Mouse (Mus musculus): ENCODE measurements around the gene Ctdnep1.
A peak's percentile ranks its signal among the peaks of the same experiment; 100 is the strongest.
"Not testable (repeated sequence)": the region's sequence is repeated elsewhere in the genome, so short reads cannot be mapped to it uniquely, and the experiment has no call there.

Gene Ctdnep1

GRCm38 (mm10) chr11:69950807-69951459 is 30.0 kb upstream of the Ctdnep1 start:
- DNase-seq (ENCODE audit: low spot score): no peak

GRCm38 (mm10) chr11:69952274-69952673 is 28.7 kb upstream of the Ctdnep1 start:
- no peak for DNase-seq (ENCODE audit: low spot score)

GRCm38 (mm10) chr11:69953267-69953915 is 27.6 kb upstream of the Ctdnep1 start:
- no peak for DNase-seq (ENCODE audit: low spot score)

GRCm38 (mm10) chr11:69955618-69956017 is 25.3 kb upstream of the Ctdnep1 start:
- DNase-seq (ENCODE audit: low spot score): not testable (repeated sequence)

- DNase-seq (ENCODE audit: low spot score): no peak
These were observed 24.7 kb upstream of the Ctdnep1 start for GRCm38 (mm10) chr11:69956218-69956617.

GRCm38 (mm10) chr11:69960616-69961015 is 20.3 kb upstream of the Ctdnep1 start:
- no peak for DNase-seq (ENCODE audit: low spot score)

- DNase-seq (ENCODE audit: low spot score): no peak
These were observed 19.1 kb upstream of the Ctdnep1 start for GRCm38 (mm10) chr11:69961841-69962240.

GRCm38 (mm10) chr11:69964650-69965270 is 16.2 kb upstream of the Ctdnep1 start, which contains the start of gene Cldn7:
Cldn7 (plus strand) TSS chr11:69964779.
- DNase-seq (ENCODE audit: low spot score): no peak

GRCm38 (mm10) chr11:69965271-69966005 is 15.5 kb upstream of the Ctdnep1 start:
- DNase-seq (ENCODE audit: low spot score): no peak

GRCm38 (mm10) chr11:69966006-69966859 is 14.7 kb upstream of the Ctdnep1 start:
- DNase-seq (ENCODE audit: low spot score): no peak

- DNase-seq (ENCODE audit: low spot score): no peak
These were observed 14.0 kb upstream of the Ctdnep1 start for GRCm38 (mm10) chr11:69966860-69967517.

- DNase-seq (ENCODE audit: low spot score): no peak
These were observed 12.2 kb upstream of the Ctdnep1 start for GRCm38 (mm10) chr11:69968793-69969192.

- DNase-seq (ENCODE audit: low spot score): no peak
These were observed 10.7 kb upstream of the Ctdnep1 start for GRCm38 (mm10) chr11:69970222-69970621.

GRCm38 (mm10) chr11:69970775-69971174 is 10.2 kb upstream of the Ctdnep1 start:
- DNase-seq (ENCODE audit: low spot score): no peak

- DNase-seq (ENCODE audit: low spot score): no peak
These were observed 6.0 kb upstream of the Ctdnep1 start for GRCm38 (mm10) chr11:69974907-69975306.

- DNase-seq (ENCODE audit: low spot score): no peak
These were observed 4.7 kb upstream of the Ctdnep1 start for GRCm38 (mm10) chr11:69976271-69976670.

GRCm38 (mm10) chr11:69979827-69980195 is 1.1 kb upstream of the Ctdnep1 start:
- DNase-seq (ENCODE audit: low spot score): no peak

GRCm38 (mm10) chr11:69980196-69981140 is 488 bp upstream of the Ctdnep1 start:
- peak; percentile 98 for DNase-seq (ENCODE audit: low spot score)

GRCm38 (mm10) chr11:69982225-69982624 is 1.3 kb downstream of the Ctdnep1 start, which contains the start of gene Elp5:
Elp5 (minus strand) TSS chr11:69982517.
- DNase-seq (ENCODE audit: low spot score): no peak

- DNase-seq (ENCODE audit: low spot score): no peak
These were observed 1.9 kb downstream of the Ctdnep1 start for GRCm38 (mm10) chr11:69982877-69983276.
